Mouse (Mus musculus) liver, embryonic 14.5 days (tissue): ENCODE results near the gene Adgrl1.

Source experiments
- CTCF ChIP-seq: IDR thresholded peaks from 2 replicates; pipeline ENCODE4 v1.5.1; 2016; ENCODE audit warnings: antibody characterized with exemption, low read depth, control low read depth
- EP300 ChIP-seq: IDR thresholded peaks from 2 replicates; pipeline ENCODE4 v1.6.1; 2016; ENCODE audit warnings: antibody characterized with exemption, low read depth

GRCm38 (mm10) chr8:83934222-83934621, 34.3 kb downstream of the Adgrl1 start:
- TF ChIP-seq CTCF (no peak), EP300 (no peak)
